Mouse (Mus musculus) layer of hippocampus, adult 2 months (tissue): ENCODE data around the gene Rpe. TPM values are rescaled to one million over a fixed set of nuclear protein-coding genes. Genes with fewer than 3 reads are reported as not detected.
A peak's percentile ranks its signal among the peaks of the same experiment; 100 is the strongest.

Source experiments
- DNase-seq, 2 experiments: peaks; one replicate each; pipeline ENCODE4 v3.0.0; 2022; ENCODE audit warnings: low spot score in 2 of 2
- H3K27ac ChIP-seq: fragments of 200-600 bp; 2 replicates; pipeline ENCODE4 v1.8.1; 2022
- H3K4me3 ChIP-seq: fragments of 200-600 bp; 2 replicates; pipeline ENCODE4 v1.8.1; 2022; ENCODE audit warnings: mild to moderate bottlenecking
- CTCF ChIP-seq: fragments of 200-600 bp; conservative IDR thresholded peaks from 2 replicates; pipeline ENCODE4 v1.8.1; 2022; ENCODE audit warnings: antibody characterized with exemption, mild to moderate bottlenecking, moderate library complexity
- total RNA-seq, 2 experiments: library from RNA; stranded (reverse); gene quantifications; 2 replicates each; pipeline ENCODE4 v1.2.3; 2021

Gene Rpe
- total RNA-seq, 2 experiments from 2014 or later: 36.5 to 38.9 TPM

DNA sequence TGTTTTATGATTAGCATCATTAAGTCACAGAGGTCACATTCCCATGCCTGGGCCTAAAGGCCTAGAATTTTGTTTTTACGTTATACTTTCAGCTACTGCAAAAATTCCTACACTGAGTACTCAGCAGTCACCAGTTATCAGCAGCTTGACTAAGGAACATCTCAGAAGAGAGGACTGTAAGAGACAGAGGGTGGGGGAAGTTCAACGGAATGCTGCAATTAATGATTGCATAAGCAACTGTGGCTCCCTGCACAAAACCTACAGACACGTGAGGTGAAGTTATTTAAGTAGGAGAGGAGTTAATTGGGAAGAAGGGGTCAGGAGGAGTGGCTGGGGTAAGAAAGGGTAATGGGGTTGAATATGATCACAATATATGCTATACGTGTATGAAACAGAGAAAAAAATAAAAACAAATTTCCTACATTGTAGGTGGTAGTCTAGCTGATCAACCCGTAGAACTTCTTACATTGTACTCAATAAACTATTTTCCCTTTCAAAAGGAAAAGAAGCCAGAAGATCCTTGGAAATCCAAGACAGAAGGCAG, 410 bp upstream of the Rpe start:
- no peak for DNase-seq
- no peak for TF ChIP-seq CTCF
- Histone ChIP-seq H3K4me3 (peak overlapping the region; percentile 69), H3K27ac (peak overlapping the region; percentile 88)

DNA sequence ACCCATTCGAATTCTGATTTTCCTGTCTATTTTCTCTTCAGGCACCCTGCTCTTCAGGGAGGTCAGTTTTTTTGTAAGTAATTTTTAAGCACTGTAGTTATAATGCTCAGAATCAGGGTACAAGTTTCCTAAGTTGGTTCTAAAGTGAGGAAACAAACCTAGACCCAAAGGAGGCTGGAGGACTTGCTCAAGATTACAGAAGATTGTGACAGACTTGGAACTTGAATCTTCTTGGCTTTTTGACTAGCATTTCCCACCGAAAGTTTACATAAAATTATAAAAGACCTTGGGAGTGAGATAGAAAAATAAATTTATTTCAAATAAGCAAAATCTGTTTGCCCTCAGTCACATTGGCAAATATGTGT, 927 bp downstream of the Rpe start:
- no peak for TF ChIP-seq CTCF
- no peak for DNase-seq
- peak overlapping the region; percentile 88; the same call in 1 of the 2 replicates for H3K27ac ChIP-seq
- peak overlapping the region; percentile 69 for H3K4me3 ChIP-seq

DNA sequence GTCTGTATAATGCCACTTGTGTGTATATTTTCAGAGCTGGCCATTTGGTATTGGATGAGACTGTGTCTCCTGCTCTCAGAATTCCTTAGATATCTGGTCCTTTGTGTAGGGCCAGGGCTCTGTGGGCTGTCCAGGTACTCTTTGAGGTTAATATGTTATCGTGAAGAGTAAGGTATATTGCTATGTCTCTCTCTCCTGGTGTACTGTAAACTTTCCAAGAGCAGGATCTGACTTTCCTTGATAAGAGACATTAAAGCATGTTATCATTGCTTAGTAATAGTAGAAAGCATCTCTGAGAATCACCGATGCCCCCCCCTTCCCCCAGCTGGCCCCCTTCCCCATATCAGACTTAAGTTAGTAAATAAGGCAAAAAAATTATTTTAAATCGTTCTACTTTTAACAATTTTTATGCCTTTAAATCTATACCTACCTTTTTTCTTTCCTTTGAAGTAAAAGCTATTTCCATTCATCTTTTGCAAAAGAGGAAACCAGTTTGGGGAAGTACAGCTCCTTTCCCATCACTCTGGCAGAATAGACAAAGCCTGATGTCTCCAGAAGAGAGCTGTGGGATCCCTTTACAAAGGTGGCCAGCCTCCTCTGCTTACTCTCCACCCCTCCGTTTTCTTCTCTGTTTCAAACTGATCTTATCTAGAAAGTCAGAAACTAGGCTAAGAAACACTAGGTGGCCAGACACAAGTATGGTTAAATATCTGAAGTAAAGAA, 2.2 kb downstream of the Rpe start:
- no peak for TF ChIP-seq CTCF
- DNase-seq: no peak
- H3K4me3 ChIP-seq: no peak overlapping the region
- no peak overlapping the region for H3K27ac ChIP-seq

DNA sequence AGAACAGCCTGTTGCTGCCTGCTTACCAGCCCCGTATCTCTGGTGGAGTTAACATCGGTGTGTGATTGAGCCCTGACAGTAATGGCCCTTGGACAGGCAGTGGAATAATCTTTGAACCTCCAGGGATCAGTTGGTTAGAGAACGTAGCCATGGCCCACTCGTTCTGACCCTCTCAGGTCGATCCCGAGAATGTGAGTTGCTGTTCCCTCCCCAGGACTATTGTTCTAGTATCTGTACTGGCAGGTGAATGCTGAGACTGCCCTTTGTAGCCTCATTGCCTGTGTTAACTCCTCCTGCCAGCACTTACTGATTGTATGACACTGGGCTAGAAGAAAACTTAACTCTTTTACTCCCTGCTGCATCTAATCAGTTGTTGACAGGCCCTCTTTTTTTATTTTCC, 3.9 kb downstream of the Rpe start:
- Histone ChIP-seq H3K27ac (no peak overlapping the region), H3K4me3 (no peak overlapping the region)
- TF ChIP-seq CTCF: no peak
- no peak for DNase-seq

DNA sequence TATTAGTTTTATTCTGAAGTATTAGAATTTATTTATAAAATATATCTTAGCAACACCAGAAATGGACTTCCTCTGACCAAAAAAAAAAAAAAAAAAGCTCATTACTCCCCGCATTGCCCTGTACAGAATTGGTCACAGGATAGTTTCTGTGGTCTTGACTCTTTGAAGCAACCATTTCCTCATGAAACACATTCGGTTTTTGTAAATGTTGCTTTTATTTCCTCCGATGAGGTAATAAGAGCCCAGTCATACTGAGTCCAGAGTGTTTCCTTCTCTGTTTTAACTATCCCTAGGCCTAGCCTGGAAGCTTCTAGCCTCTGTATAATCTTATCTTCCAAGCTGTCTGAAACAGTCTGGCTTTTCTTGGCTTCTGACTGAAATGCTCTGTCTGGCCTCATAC, 12.2 kb downstream of the Rpe start:
- no peak for DNase-seq
- no peak overlapping the region for H3K27ac ChIP-seq
- no peak overlapping the region for H3K4me3 ChIP-seq
- no peak for TF ChIP-seq CTCF

DNA sequence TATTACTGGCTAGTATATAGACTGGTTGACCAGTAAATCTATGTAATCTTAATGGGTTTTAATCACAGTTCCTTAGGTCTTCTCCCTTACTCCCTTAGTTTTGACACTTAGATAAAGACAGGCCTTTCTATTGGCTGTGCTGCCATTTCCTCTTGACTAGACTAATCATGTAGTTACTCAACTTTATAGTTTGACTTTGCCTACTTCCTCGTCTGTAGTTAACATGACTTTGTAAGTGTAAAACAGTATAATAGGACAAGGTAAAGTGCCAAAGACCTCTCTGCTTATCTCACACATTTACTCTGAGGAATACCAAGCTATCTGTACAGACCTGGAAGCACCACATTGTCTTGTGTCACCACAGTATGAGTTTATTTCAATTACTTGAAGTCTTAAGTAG, 29.9 kb downstream of the Rpe start:
- DNase-seq: no peak
- no peak for TF ChIP-seq CTCF
- H3K4me3 ChIP-seq: no peak overlapping the region
- no peak overlapping the region for H3K27ac ChIP-seq

DNA sequence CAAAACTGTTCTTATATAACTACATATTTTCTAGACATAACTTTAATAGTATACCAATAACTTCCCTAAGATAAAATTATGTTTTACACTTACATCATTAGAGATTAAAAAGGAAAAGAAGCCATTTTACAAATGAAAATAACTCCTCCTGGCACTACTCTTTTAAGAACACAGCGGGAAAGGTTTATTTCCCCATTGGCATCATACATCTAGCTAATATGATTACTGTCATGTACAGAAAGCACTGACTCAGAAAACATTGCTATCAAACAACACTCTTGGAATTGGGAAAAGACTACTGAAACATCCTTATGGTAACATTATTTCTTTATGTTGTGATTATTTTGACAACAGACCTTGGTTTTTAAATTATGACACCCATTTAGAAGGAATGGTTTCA, 68.1 kb downstream of the Rpe start:
- DNase-seq: no peak
- TF ChIP-seq CTCF: no peak
- H3K27ac ChIP-seq: no peak overlapping the region

More for the DNA sequence above, 68.1 kb downstream of the Rpe start:
- H3K4me3 ChIP-seq: no peak overlapping the region

Other genes with a start within 250 kb of the Rpe start
- 100 to 1,000 TPM; 226 to 248 TPM for gene Unc80, start 232.5 kb upstream of the Rpe start, total RNA-seq
- 10 to 100 TPM; 20.3 TPM for gene Kansl1l, start 116.7 kb downstream of the Rpe start, total RNA-seq
- gene Acadl, start 162.4 kb downstream of the Rpe start, total RNA-seq: 10 to 100 TPM; 31.7 to 33.0 TPM
- gene Myl1, start 244.6 kb downstream of the Rpe start, total RNA-seq: 1 to 10 TPM in 1 of 2 experiments, under 1 TPM in 1; 0.71 to 1.1 TPM